Mouse (Mus musculus) CH12.LX (cell line): ENCODE data around the gene Gm20604. TPM values are rescaled to one million over a fixed set of nuclear protein-coding genes. Genes with fewer than 3 reads are reported as not detected.

ENCODE experiments used
- DNase-seq: peaks from one replicate; pipeline ENCODE4 v3.0.0-alpha.2; 2013; ENCODE audit errors: extremely low read depth
- H3K27ac ChIP-seq: 2 replicates; pipeline ENCODE4 v1.5.1; 2012; ENCODE audit warnings: low read depth, mild to moderate bottlenecking, control low read depth, moderate library complexity; ENCODE audit not compliant: insufficient read depth
- H3K27me3 ChIP-seq: replicated peaks from 2 replicates; pipeline ENCODE3; 2012; ENCODE audit warnings: inconsistent platforms
- H3K36me3 ChIP-seq, 2 experiments: replicated peaks in 1 of 2; 2 replicates each; pipeline versions ENCODE3 to v1.6.1; 2012; ENCODE audit warnings: inconsistent platforms in 1 of 2, low read length in 1 of 2, mild to moderate bottlenecking in 1 of 2, mixed read lengths in 1 of 2, moderate library complexity in 1 of 2; ENCODE audit not compliant: control insufficient read depth in 1 of 2, insufficient read depth in 1 of 2
- H3K4me1 ChIP-seq, 2 experiments: 2 replicates each; pipeline ENCODE4 v1.6.1; 2012; ENCODE audit warnings: inconsistent platforms in 1 of 2, moderate library complexity in 1 of 2; ENCODE audit not compliant: insufficient read depth in 2 of 2, control insufficient read depth in 1 of 2
- H3K4me2 ChIP-seq: 2 replicates; pipeline ENCODE4 v1.6.1; 2012; ENCODE audit warnings: low read depth, mild to moderate bottlenecking, control low read depth; ENCODE audit not compliant: poor library complexity, insufficient read depth, severe bottlenecking
- H3K4me3 ChIP-seq, 3 experiments: fragments of 150-350 bp in 1 of 3; sonication (generic) in 1 of 3; replicated peaks in 1 of 3; 2 replicates each; pipeline versions ENCODE3 to v1.5.1; 2011 to 2012; ENCODE audit warnings: low read depth in 2 of 3, low read length in 2 of 3, mild to moderate bottlenecking in 2 of 3, moderate library complexity in 2 of 3, control low read depth in 1 of 3, improper control_type of control experiment in 1 of 3, inconsistent platforms in 1 of 3, mixed read lengths in 1 of 3; ENCODE audit not compliant: poor library complexity in 1 of 3
- H3K79me2 ChIP-seq: replicated peaks from 2 replicates; pipeline ENCODE4 v1.6.1; 2012; ENCODE audit warnings: mild to moderate bottlenecking, moderate library complexity; ENCODE audit not compliant: control insufficient read depth, poor library complexity, insufficient read depth, severe bottlenecking; ENCODE audit errors: extremely low read depth
- H3K9ac ChIP-seq: 2 replicates; pipeline ENCODE4 v1.6.1; 2012; ENCODE audit warnings: low read depth, mild to moderate bottlenecking, control low read depth, moderate library complexity; ENCODE audit not compliant: insufficient read depth
- H3K9me3 ChIP-seq: replicated peaks from 2 replicates; pipeline ENCODE3; 2012; ENCODE audit warnings: low read length, inconsistent platforms, mixed read lengths
- BHLHE40 ChIP-seq: IDR thresholded peaks from 2 replicates; pipeline ENCODE4 v1.6.1; 2011; ENCODE audit warnings: mild to moderate bottlenecking, low read depth, low read length, improper control_type of control experiment
- CHD1 ChIP-seq: IDR thresholded peaks from 2 replicates; pipeline ENCODE4 v1.6.1; 2012; ENCODE audit warnings: low read depth, low read length, improper control_type of control experiment, inconsistent platforms
- CHD2 ChIP-seq: IDR thresholded peaks from 2 replicates; pipeline ENCODE4 v1.6.1; 2011; ENCODE audit warnings: low read length, improper control_type of control experiment
- CTCF ChIP-seq, 2 experiments: IDR thresholded peaks in 1 of 2; conservative IDR thresholded peaks in 1 of 2; 2 replicates each; pipeline ENCODE4 v1.5.1; 2011 to 2012; ENCODE audit warnings: low read depth in 2 of 2, low read length in 2 of 2, improper control_type of control experiment in 1 of 2, inconsistent platforms in 1 of 2, mild to moderate bottlenecking in 1 of 2, moderate library complexity in 1 of 2
- ELF1 ChIP-seq: IDR thresholded peaks from 2 replicates; pipeline ENCODE4 v1.6.1; 2014; ENCODE audit warnings: low read depth, mild to moderate bottlenecking, inconsistent platforms, low read length, improper control_type of control experiment
- EP300 ChIP-seq: IDR thresholded peaks from 2 replicates; pipeline ENCODE4 v1.6.1; 2011; ENCODE audit warnings: low read length, improper control_type of control experiment
- ETS1 ChIP-seq: conservative IDR thresholded peaks from 2 replicates; pipeline ENCODE4 v1.6.1; 2012; ENCODE audit warnings: low read depth, mild to moderate bottlenecking, inconsistent platforms, low read length, improper control_type of control experiment, moderate library complexity
- GABPA ChIP-seq: IDR thresholded peaks from 2 replicates; pipeline ENCODE4 v1.6.1; 2012; ENCODE audit warnings: low read depth, low read length, improper control_type of control experiment, inconsistent platforms; ENCODE audit not compliant: insufficient replicate concordance
- HCFC1 ChIP-seq: IDR thresholded peaks from 2 replicates; pipeline ENCODE4 v1.6.1; 2012; ENCODE audit warnings: low read depth, mild to moderate bottlenecking, inconsistent platforms, low read length, improper control_type of control experiment
- IRF4 ChIP-seq: IDR thresholded peaks from 2 replicates; pipeline ENCODE4 v1.6.1; 2014; ENCODE audit warnings: low read depth, mild to moderate bottlenecking, inconsistent platforms, low read length, improper control_type of control experiment
- JUND ChIP-seq: conservative IDR thresholded peaks from 2 replicates; pipeline ENCODE4 v1.6.1; 2011; ENCODE audit warnings: low read depth, low read length, improper control_type of control experiment
- MAFK ChIP-seq: IDR thresholded peaks from 2 replicates; pipeline ENCODE4 v1.6.1; 2011; ENCODE audit warnings: low read length, improper control_type of control experiment; ENCODE audit not compliant: insufficient replicate concordance
- MAX ChIP-seq: IDR thresholded peaks from 2 replicates; pipeline ENCODE4 v1.6.1; 2011; ENCODE audit warnings: low read length, improper control_type of control experiment
- MAZ ChIP-seq: IDR thresholded peaks from 2 replicates; pipeline ENCODE4 v1.6.1; 2012; ENCODE audit warnings: low read depth, mild to moderate bottlenecking, inconsistent platforms, low read length, improper control_type of control experiment, moderate library complexity
- MEF2A ChIP-seq: IDR thresholded peaks from 2 replicates; pipeline ENCODE4 v1.6.1; 2014; ENCODE audit warnings: low read depth, mild to moderate bottlenecking, inconsistent platforms, low read length, improper control_type of control experiment, borderline replicate concordance
- MXI1 ChIP-seq: IDR thresholded peaks from 2 replicates; pipeline ENCODE4 v1.6.1; 2011; ENCODE audit warnings: mild to moderate bottlenecking, low read depth, low read length, improper control_type of control experiment
- NELFE ChIP-seq: IDR thresholded peaks from 2 replicates; pipeline ENCODE4 v1.6.1; 2011; ENCODE audit warnings: low read depth, low read length, improper control_type of control experiment
- NRF1 ChIP-seq: IDR thresholded peaks from 2 replicates; pipeline ENCODE4 v1.6.1; 2014; ENCODE audit warnings: low read depth, mild to moderate bottlenecking, inconsistent platforms, low read length, improper control_type of control experiment, moderate library complexity
- PAX5 ChIP-seq: IDR thresholded peaks from 2 replicates; pipeline ENCODE4 v1.6.1; 2012; ENCODE audit warnings: low read length, inconsistent platforms, mixed read lengths
- POLR2A ChIP-seq: IDR thresholded peaks from 2 replicates; pipeline ENCODE4 v1.6.1; 2011; ENCODE audit warnings: low read depth, mild to moderate bottlenecking, improper control_type of control experiment, low read length
- POLR2AphosphoS2 ChIP-seq: IDR thresholded peaks from 2 replicates; pipeline ENCODE4 v1.6.1; 2011; ENCODE audit warnings: low read depth, low read length, improper control_type of control experiment
- RAD21 ChIP-seq: IDR thresholded peaks from 2 replicates; pipeline ENCODE4 v1.6.1; 2011; ENCODE audit warnings: low read depth, mild to moderate bottlenecking, low read length, improper control_type of control experiment, moderate library complexity
- RCOR1 ChIP-seq: conservative IDR thresholded peaks from 2 replicates; pipeline ENCODE4 v1.6.1; 2012; ENCODE audit warnings: low read depth, mild to moderate bottlenecking, inconsistent platforms, low read length, improper control_type of control experiment
- SIN3A ChIP-seq: IDR thresholded peaks from 2 replicates; pipeline ENCODE4 v1.6.1; 2012; ENCODE audit warnings: low read length, improper control_type of control experiment, inconsistent platforms
- SMC3 ChIP-seq: IDR thresholded peaks from 2 replicates; pipeline ENCODE4 v1.6.1; 2011; ENCODE audit warnings: low read depth, low read length, improper control_type of control experiment
- TBP ChIP-seq: conservative IDR thresholded peaks from 2 replicates; pipeline ENCODE4 v1.6.1; 2011; ENCODE audit warnings: low read depth, low read length, improper control_type of control experiment
- TCF12 ChIP-seq: IDR thresholded peaks from 2 replicates; pipeline ENCODE4 v1.6.1; 2014; ENCODE audit warnings: low read depth, mild to moderate bottlenecking, inconsistent platforms, low read length, improper control_type of control experiment
- UBTF ChIP-seq: IDR thresholded peaks from 2 replicates; pipeline ENCODE4 v1.6.1; 2012; ENCODE audit warnings: low read depth, mild to moderate bottlenecking, inconsistent platforms, low read length, improper control_type of control experiment, moderate library complexity
- USF1 ChIP-seq: IDR thresholded peaks from 2 replicates; pipeline ENCODE4 v1.6.1; 2014; ENCODE audit warnings: low read depth, mild to moderate bottlenecking, inconsistent platforms, low read length, improper control_type of control experiment
- USF2 ChIP-seq: conservative IDR thresholded peaks from 2 replicates; pipeline ENCODE4 v1.6.1; 2011; ENCODE audit warnings: low read depth, low read length, improper control_type of control experiment
- ZC3H11A ChIP-seq: IDR thresholded peaks from 2 replicates; pipeline ENCODE4 v1.6.1; 2012; ENCODE audit warnings: low read depth, mild to moderate bottlenecking, inconsistent platforms, low read length, improper control_type of control experiment
- ZKSCAN1 ChIP-seq: IDR thresholded peaks from 2 replicates; pipeline ENCODE4 v1.6.1; 2012; ENCODE audit warnings: low read depth, inconsistent platforms, low read length, improper control_type of control experiment, borderline replicate concordance
- ZMIZ1 ChIP-seq: IDR thresholded peaks from 2 replicates; pipeline ENCODE4 v1.6.1; 2012; ENCODE audit warnings: low read depth, mild to moderate bottlenecking, inconsistent platforms, low read length, improper control_type of control experiment
- ZNF384 ChIP-seq: IDR thresholded peaks from 2 replicates; pipeline ENCODE4 v1.6.1; 2012; ENCODE audit warnings: low read depth, low read length, improper control_type of control experiment, inconsistent platforms
- dilution Hi-C: fragments of 300-500 bp; cut with MboI; formaldehyde crosslinking; loops from 2 replicates; pipeline ENCODE4 v1.14.3; 2020; ENCODE audit warnings: low sequenced_read_pairs; ENCODE audit not compliant: extremely low pct_unique_long_range_greater_than_20kb, extremely low pct_ligation_motif_present
- in situ Hi-C: fragments of 300-500 bp; cut with MboI; formaldehyde crosslinking; loops from 3 replicates; pipeline ENCODE4 v1.14.3; 2019; ENCODE audit warnings: low sequenced_read_pairs, low pct_ligation_motif_present, low pct_unique_long_range_greater_than_20kb, mixed read lengths
- polyA plus RNA-seq: library from polyadenylated mRNA; unstranded; fragments of >175 nt; gene quantifications from 2 replicates; pipeline ENCODE4 v1.2.1, GENCODE M21; 2012; ENCODE audit warnings: low read depth; ENCODE audit not compliant: insufficient read length
- total RNA-seq, 2 experiments: library from RNA; depleted of rRNA; stranded (reverse); fragments of 300-350 nt in 1 of 2; fragments of >200 nt in 1 of 2; gene quantifications; 2 replicates each; pipeline ENCODE4 v1.2.3; 2012 to 2014

Gene Gm20604
- total and polyA plus RNA-seq, 3 experiments: 5.7 to 14.4 (median 11.3) TPM

- Histone ChIP-seq H3K4me2 (no peak overlapping the region), H3K27me3 (no peaks in the 10 kb centered on the region), H3K27ac (no peak overlapping the region), H3K79me2 (peaks cover 62% of the 10 kb centered on the region), H3K9ac (no peak overlapping the region), H3K4me1 (peaks cover 0 to 22% of the 10 kb centered on the region in 2 experiments; a peak in 2 of 4 replicates), H3K36me3 (peaks cover 7 to 47% of the 10 kb centered on the region in 2 experiments), H3K9me3 (no peaks in the 10 kb centered on the region), H3K4me3 (no peak overlapping the region)
- dilution Hi-C loops (no loop called here), in situ Hi-C loops (loop anchor here (10.0 kb wide), 1 partner anchor 317 kb away; no protein-coding TSS in a partner anchor)
- TF ChIP-seq IRF4 (no peak), TBP (no peak), UBTF (no peak), USF2 (no peak), ZKSCAN1 (no peak), MAX (no peak), ZNF384 (no peak), MXI1 (no peak)
- no peak for DNase-seq
Observed at GRCm38 (mm10) chr12:102748256-102748655, 10.2 kb downstream of the Gm20604 start.

DNA sequence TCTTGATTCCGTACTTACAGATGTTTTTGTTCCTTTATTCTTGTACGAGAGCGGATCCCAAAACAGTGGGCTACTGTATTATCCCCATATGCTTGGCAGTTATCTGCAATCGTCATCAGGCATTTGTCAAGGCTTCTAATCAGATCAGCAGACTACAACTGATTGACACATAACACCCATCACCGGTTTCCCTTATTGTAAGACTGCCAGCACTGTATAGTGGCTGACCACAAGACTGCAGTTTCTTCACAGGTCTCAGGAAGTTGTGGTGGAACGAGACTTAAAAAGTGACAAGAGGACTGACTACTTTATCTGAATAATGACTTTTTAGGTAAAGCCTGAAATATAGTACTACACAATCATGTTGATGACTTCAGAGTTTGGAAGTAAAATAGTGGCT lies 13.6 kb downstream of the Gm20604 start:
- in situ Hi-C loops (loop anchor here (10.0 kb wide), 1 partner anchor 320 kb away; no protein-coding TSS in a partner anchor), dilution Hi-C loops (no loop called here)
- H3K4me3 ChIP-seq: peak overlapping the region; percentile 78 to 84 (median 80)
- H3K27me3 ChIP-seq: no peaks in the 10 kb centered on the region
- H3K9ac ChIP-seq: peak overlapping the region; percentile 81; the same call in 1 of the 2 replicates
- H3K36me3 ChIP-seq: peaks cover 10 to 54% of the 10 kb centered on the region in 2 experiments
- H3K4me2 ChIP-seq: peak overlapping the region; percentile 90
- peak; percentile 83 for DNase-seq
- H3K4me1 ChIP-seq: peaks cover 0 to 33% of the 10 kb centered on the region in 2 experiments; a peak in 2 of 4 replicates
- peaks cover 41% of the 10 kb centered on the region for H3K79me2 ChIP-seq
- no peak overlapping the region for H3K27ac ChIP-seq
- no peaks in the 10 kb centered on the region for H3K9me3 ChIP-seq
- no peak for TF ChIP-seq RAD21
- peak; percentile 42; the same call in 1 of the 2 replicates for TF ChIP-seq ETS1
- TF ChIP-seq NRF1: no peak
- no peak for TF ChIP-seq MAFK
- TF ChIP-seq TCF12: no peak
- no peak for TF ChIP-seq RCOR1
- no peak for TF ChIP-seq USF2
- TF ChIP-seq USF1: no peak
- TF ChIP-seq MAZ: no peak
- TF ChIP-seq PAX5: no peak
- TF ChIP-seq CTCF (conservative IDR thresholded peaks at IDR 0.05 in 1 of 2, IDR thresholded peaks at IDR 0.05 in 1 of 2; ENCODE audit: low read depth in 2 of 2, low read length in 2 of 2): peak; percentile 10 to 41; a peak in 2 of 4 replicates
- no peak for TF ChIP-seq ZNF384
- no peak for TF ChIP-seq UBTF
- peak; percentile 68; the same call in 1 of the 2 replicates for TF ChIP-seq BHLHE40
- no peak for TF ChIP-seq POLR2AphosphoS2
- 0 out of 2 replicates have a peak, but pooled peaks have one; percentile 27 for TF ChIP-seq JUND
- no peak for TF ChIP-seq SIN3A
- no peak for TF ChIP-seq ZMIZ1
- no peak for TF ChIP-seq CHD1
- TF ChIP-seq CHD2: no peak
- no peak for TF ChIP-seq MAX
- TF ChIP-seq NELFE: no peak
- no peak for TF ChIP-seq MEF2A
- no peak for TF ChIP-seq ZC3H11A
- peak; percentile 28; the same call in 1 of the 2 replicates for TF ChIP-seq EP300
- no peak for TF ChIP-seq SMC3
- no peak; the same call in 1 of the 2 replicates for TF ChIP-seq HCFC1
- TF ChIP-seq POLR2A: no peak
- no peak for TF ChIP-seq GABPA
- TF ChIP-seq ELF1: no peak
